Mouse (Mus musculus) forebrain, embryonic 11.5 days (tissue): Measurements from ENCODE around the gene Appl2. TPM values are rescaled to one million over a fixed set of nuclear protein-coding genes. Genes with fewer than 3 reads are reported as not detected.

Source experiments
- ATAC-seq: fragments of 200-750 bp; cut with Nextera tagmentation; replicated peaks from 2 replicates; pipeline ENCODE4 v1.8.0; 2017; ENCODE audit warnings: moderate TSS enrichment; ENCODE audit not compliant: low FRiP score
- DNase-seq: peaks from one replicate; pipeline ENCODE4 v3.0.0-alpha.2; 2017; ENCODE audit warnings: low spot score
- H3K27ac ChIP-seq: fragments of 300-500 bp; sonication (generic); 2 replicates; pipeline ENCODE4 v1.5.1; 2014; ENCODE audit warnings: low read depth, low read length
- H3K27me3 ChIP-seq: fragments of 300-500 bp; sonication (generic); 2 replicates; pipeline ENCODE4 v1.6.1; 2014; ENCODE audit warnings: mild to moderate bottlenecking, low read length, mixed read lengths; ENCODE audit not compliant: control insufficient read depth, insufficient read depth
- H3K36me3 ChIP-seq: fragments of 300-500 bp; sonication (generic); 2 replicates; pipeline ENCODE4 v1.6.1; 2014; ENCODE audit warnings: mild to moderate bottlenecking, low read length, moderate library complexity, mixed read lengths; ENCODE audit not compliant: control insufficient read depth, insufficient read depth
- H3K4me1 ChIP-seq: fragments of 300-500 bp; sonication (generic); replicated peaks from 2 replicates; pipeline ENCODE4 v1.6.1; 2014; ENCODE audit warnings: low read length, mixed read lengths; ENCODE audit not compliant: control insufficient read depth, insufficient read depth
- H3K4me2 ChIP-seq: fragments of 300-500 bp; sonication (generic); 2 replicates; pipeline ENCODE4 v1.6.1; 2014; ENCODE audit warnings: low read depth, mild to moderate bottlenecking, low read length, moderate library complexity, mixed read lengths; ENCODE audit not compliant: severe bottlenecking
- H3K4me3 ChIP-seq: fragments of 300-500 bp; sonication (generic); 2 replicates; pipeline ENCODE4 v1.5.1; 2014; ENCODE audit warnings: low read depth, low read length
- H3K9ac ChIP-seq: fragments of 300-500 bp; sonication (generic); 2 replicates; pipeline ENCODE4 v1.6.1; 2014; ENCODE audit warnings: low read length
- H3K9me3 ChIP-seq: fragments of 300-500 bp; sonication (generic); 2 replicates; pipeline ENCODE4 v1.6.1; 2016; ENCODE audit warnings: low read length, mixed read lengths; ENCODE audit not compliant: control insufficient read depth
- WGBS: fragments of 180-500 bp; shearing (Covaris S2); extraction: QIAGEN DNeasy Blood & Tissue Kit; methylation state at CpG from one replicate; pipeline ENCODE4 v1.1.7; 2014; 5-methylcytosine and 5-hydroxymethylcytosine counted together
- polyA plus RNA-seq: library from polyadenylated mRNA; unstranded; fragments of >200 nt; fragmentation: Nextera tagmentation; extraction: Ambion mirVana; gene quantifications from 2 replicates; pipeline ENCODE4 v1.2.1, GENCODE M21; 2014

The Appl2 gene
- polyA plus RNA-seq, 1 experiment from 2014 or later = 42.0 TPM

DNA sequence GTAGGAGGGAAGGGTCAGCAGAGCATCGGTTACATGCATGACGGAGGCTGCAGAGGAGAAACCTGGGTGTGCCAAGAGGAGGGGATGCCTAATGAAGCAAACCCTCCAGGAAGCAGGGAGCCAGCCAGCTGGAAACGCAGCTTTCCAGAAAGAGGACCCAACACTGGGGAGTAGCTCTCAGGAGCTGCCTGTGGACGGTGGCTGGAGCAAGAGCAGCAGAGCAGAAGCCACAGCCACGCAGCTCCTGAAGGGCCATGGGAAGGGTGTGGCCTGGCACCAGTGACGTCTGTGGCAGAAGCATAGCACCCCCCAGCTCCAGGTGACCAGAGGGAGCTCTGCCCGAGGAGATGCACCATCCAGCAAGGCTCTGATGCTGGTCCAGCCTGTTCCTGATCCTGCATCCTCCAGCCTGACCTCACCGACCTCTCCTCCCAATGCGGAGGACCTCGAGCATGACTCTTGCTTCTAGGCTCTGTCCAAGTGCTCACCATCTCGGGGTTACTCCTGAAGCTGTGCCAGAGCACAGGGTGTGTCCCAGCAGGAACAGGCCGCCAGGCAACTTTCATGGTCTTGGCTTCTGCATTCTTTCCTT is 19.3 kb downstream of the Appl2 start:
- Histone ChIP-seq H3K4me2 (no peak overlapping the region), H3K9me3 (no peaks in the 10 kb centered on the region), H3K4me3 (no peak overlapping the region), H3K9ac (no peak overlapping the region), H3K27me3 (no peaks in the 10 kb centered on the region), H3K36me3 (no peaks in the 10 kb centered on the region; the same call in 1 of the 2 replicates), H3K27ac (no peak overlapping the region), H3K4me1 (no peaks in the 10 kb centered on the region)
- DNase-seq = no peak
- no peak for ATAC-seq
- WGBS = 92% methylated on average over 12 of the region's 12 CpGs

DNA sequence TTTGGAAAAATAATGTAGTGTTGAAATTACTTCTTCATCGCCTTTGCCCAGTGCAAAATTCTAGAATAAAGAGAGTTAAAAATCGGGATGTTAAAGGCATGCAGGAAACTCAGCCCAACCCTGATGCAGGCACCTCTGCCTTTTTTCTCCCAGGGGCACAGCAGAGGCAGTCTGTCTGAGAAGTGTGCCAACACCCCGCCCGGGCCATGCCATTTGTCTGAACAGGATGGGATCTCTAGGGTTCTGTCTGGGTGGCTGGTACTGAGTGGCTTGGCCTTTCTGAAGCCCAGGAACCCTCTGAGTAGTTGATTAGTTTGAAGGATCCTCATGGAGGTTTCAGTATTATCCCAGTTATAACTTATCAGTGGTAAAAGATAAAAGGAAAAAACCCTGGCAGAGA is 20.3 kb downstream of the Appl2 start:
- Histone ChIP-seq H3K4me3 (no peak overlapping the region), H3K27me3 (no peaks in the 10 kb centered on the region), H3K9ac (no peak overlapping the region), H3K4me2 (no peak overlapping the region), H3K27ac (no peak overlapping the region), H3K4me1 (no peaks in the 10 kb centered on the region), H3K9me3 (no peaks in the 10 kb centered on the region), H3K36me3 (no peaks in the 10 kb centered on the region; the same call in 1 of the 2 replicates)
- WGBS = 93% methylated on average over 4 of the region's 4 CpGs
- no peak for ATAC-seq
- no peak for DNase-seq

DNA sequence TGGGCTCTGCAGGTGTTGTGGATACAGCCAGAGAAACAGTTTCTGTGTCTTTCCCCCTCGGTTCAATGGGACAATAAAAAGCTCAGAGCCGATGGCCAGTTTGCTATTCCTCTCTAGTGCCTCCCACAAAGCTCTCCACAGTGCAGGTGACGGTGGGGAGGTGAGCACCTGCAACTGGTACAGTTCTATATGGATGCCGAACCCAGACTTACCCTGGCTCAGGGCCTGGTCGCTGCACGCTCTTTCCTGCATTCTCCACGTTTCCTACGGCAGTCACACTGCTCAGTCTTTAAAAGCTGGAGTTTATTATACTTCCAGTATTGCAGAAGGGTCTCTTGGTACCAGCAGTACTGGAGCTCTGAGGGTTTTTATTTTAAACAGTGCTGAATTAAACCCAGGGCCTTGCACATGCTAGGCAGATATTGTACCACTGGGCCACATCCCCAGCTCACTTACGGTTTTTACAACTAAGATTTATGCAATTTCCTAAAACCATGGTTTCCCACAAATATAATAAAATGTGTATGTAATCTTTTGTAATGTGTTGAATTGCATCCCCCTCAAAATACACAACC is 21.3 kb downstream of the Appl2 start:
- no peak for ATAC-seq
- Histone ChIP-seq H3K4me2 (no peak overlapping the region), H3K9me3 (no peaks in the 10 kb centered on the region), H3K4me1 (no peaks in the 10 kb centered on the region), H3K9ac (no peak overlapping the region), H3K36me3 (no peaks in the 10 kb centered on the region; the same call in 1 of the 2 replicates), H3K27ac (no peak overlapping the region), H3K4me3 (no peak overlapping the region), H3K27me3 (no peaks in the 10 kb centered on the region)
- 96% methylated on average over 9 of the region's 9 CpGs for WGBS
- DNase-seq = no peak

- no peaks in the 10 kb centered on the region; the same call in 1 of the 2 replicates for H3K36me3 ChIP-seq
- H3K9ac ChIP-seq = no peak overlapping the region
- 94% methylated on average over 12 of the region's 12 CpGs for WGBS
- no peak overlapping the region for H3K27ac ChIP-seq
- H3K9me3 ChIP-seq = no peaks in the 10 kb centered on the region
- ATAC-seq (no peak), DNase-seq (no peak)
- no peak overlapping the region for H3K4me3 ChIP-seq
- H3K4me1 ChIP-seq = no peaks in the 10 kb centered on the region
- H3K27me3 ChIP-seq = no peaks in the 10 kb centered on the region
- H3K4me2 ChIP-seq = no peak overlapping the region
These were observed 23.7 kb downstream of the Appl2 start for GRCm38 (mm10) chr10:83624841-83625240.

DNA sequence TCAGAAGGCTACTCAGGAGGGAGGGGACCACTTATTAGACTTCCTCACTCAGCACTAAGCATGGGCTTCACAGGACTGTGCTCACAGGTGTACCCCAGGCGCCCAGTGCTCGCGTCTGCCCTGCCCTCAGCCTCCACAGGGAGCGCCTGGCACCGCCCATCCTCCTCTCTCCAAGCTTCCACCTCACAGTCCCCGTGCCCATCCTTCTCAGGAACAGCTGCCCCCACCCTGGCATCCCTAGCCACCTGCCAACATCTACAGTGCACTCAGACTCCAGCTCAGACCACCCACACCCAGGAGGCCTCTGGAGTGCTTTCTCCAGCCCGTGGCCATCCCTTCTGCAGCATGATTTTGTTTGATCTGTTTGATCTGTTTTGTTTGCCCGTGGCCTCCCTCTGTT is 24.5 kb downstream of the Appl2 start:
- Histone ChIP-seq H3K27me3 (no peaks in the 10 kb centered on the region), H3K36me3 (no peaks in the 10 kb centered on the region; the same call in 1 of the 2 replicates), H3K9ac (no peak overlapping the region), H3K4me1 (no peaks in the 10 kb centered on the region), H3K4me3 (no peak overlapping the region), H3K4me2 (no peak overlapping the region), H3K27ac (no peak overlapping the region), H3K9me3 (no peaks in the 10 kb centered on the region)
- DNase-seq = no peak
- WGBS = 86% methylated on average over 8 of the region's 8 CpGs
- ATAC-seq = no peak

- Histone ChIP-seq H3K4me3 (no peak overlapping the region), H3K36me3 (no peaks in the 10 kb centered on the region), H3K9ac (no peak overlapping the region), H3K27me3 (no peaks in the 10 kb centered on the region), H3K9me3 (no peaks in the 10 kb centered on the region), H3K4me1 (no peaks in the 10 kb centered on the region), H3K27ac (no peak overlapping the region), H3K4me2 (no peak overlapping the region)
- DNase-seq (peak; percentile 43), ATAC-seq (no peak)
- WGBS = 91% methylated on average over 24 of the region's 24 CpGs
These were observed 28.0 kb downstream of the Appl2 start for GRCm38 (mm10) chr10:83620350-83621055.

DNA sequence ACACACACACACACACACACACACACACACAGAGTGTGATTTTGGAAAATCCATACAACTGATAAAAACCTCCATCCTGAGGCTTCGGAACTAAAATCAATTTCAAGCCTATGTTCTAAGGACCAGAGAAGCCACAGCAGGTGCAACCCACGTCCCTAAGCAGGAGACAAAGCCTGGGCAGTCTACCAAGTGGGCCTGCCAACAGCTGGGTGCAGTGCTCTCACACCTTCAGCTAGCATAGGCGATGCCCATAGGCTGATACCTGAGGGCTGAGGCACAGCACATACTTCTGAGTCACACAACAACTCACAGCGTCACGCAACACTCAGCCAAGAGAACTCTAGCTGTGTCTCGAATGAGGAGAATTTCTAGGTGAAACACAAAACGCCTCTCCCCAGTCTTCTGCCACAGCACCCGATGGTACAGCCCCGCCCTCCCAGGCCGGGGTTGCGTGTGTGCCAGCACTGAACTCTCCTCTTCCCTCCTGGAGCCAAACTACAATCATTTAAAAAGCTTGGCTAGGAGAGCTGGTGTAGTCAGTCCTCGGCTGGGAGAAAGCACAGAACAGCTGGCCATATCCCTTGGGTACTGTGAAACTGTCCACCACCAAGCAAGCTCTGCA is 29.6 kb downstream of the Appl2 start:
- H3K4me3 ChIP-seq = no peak overlapping the region
- no peak overlapping the region for H3K9ac ChIP-seq
- ATAC-seq (no peak), DNase-seq (peak; percentile 26)
- H3K27me3 ChIP-seq = no peaks in the 10 kb centered on the region
- no peaks in the 10 kb centered on the region for H3K36me3 ChIP-seq
- H3K9me3 ChIP-seq = no peaks in the 10 kb centered on the region
- no peaks in the 10 kb centered on the region for H3K4me1 ChIP-seq
- H3K4me2 ChIP-seq = no peak overlapping the region
- no peak overlapping the region for H3K27ac ChIP-seq
- WGBS = 89% methylated on average over 12 of the region's 12 CpGs

- Histone ChIP-seq H3K4me1 (no peaks in the 10 kb centered on the region), H3K4me3 (no peak overlapping the region), H3K27ac (no peak overlapping the region), H3K36me3 (no peaks in the 10 kb centered on the region), H3K9me3 (no peaks in the 10 kb centered on the region), H3K27me3 (no peaks in the 10 kb centered on the region), H3K9ac (no peak overlapping the region), H3K4me2 (no peak overlapping the region)
- 51% methylated on average over 10 of the region's 10 CpGs for WGBS
- ATAC-seq (no peak), DNase-seq (peak; percentile 75)
These were observed 31.2 kb downstream of the Appl2 start for GRCm38 (mm10) chr10:83617366-83617765.
